Mouse (Mus musculus): ENCODE data around the gene Tm7sf3.

The Tm7sf3 gene

GRCm38 (mm10) chr6:146642276-146643183 lies at the start of gene Tm7sf3, which contains the start of gene Med21:
Gene Tm7sf3, minus strand, starts transcription at chr6:146642824.
Gene Med21, plus strand, starts transcription at chr6:146642547.
- DNase-seq (ENCODE audit: low read depth, low spot score), result peak; percentile 99

- peak; percentile 57 for DNase-seq (ENCODE audit: low read depth, low spot score)
Measured at GRCm38 (mm10) chr6:146688861-146689260, 46.2 kb upstream of the Tm7sf3 start.

- no peak for DNase-seq (ENCODE audit: low read depth, low spot score)
Measured at GRCm38 (mm10) chr6:146688010-146688409, 45.4 kb upstream of the Tm7sf3 start.

- peak; percentile 52 for DNase-seq (ENCODE audit: low read depth, low spot score)
Measured at GRCm38 (mm10) chr6:146686463-146687196, 44.0 kb upstream of the Tm7sf3 start.

- peak; percentile 63 for DNase-seq (ENCODE audit: low read depth, low spot score)
Measured at GRCm38 (mm10) chr6:146685781-146686308, 43.2 kb upstream of the Tm7sf3 start.

GRCm38 (mm10) chr6:146683881-146684280 lies 41.3 kb upstream of the Tm7sf3 start:
- no peak for DNase-seq (ENCODE audit: low read depth, low spot score)

- no peak for DNase-seq (ENCODE audit: low read depth, low spot score)
Measured at GRCm38 (mm10) chr6:146678136-146679070, 35.8 kb upstream of the Tm7sf3 start.

- no peak for DNase-seq (ENCODE audit: low read depth, low spot score)
Measured at GRCm38 (mm10) chr6:146676904-146677303, 34.3 kb upstream of the Tm7sf3 start.

GRCm38 (mm10) chr6:146674881-146675536 lies 32.4 kb upstream of the Tm7sf3 start:
- DNase-seq (ENCODE audit: low read depth, low spot score), result peak; percentile 70

GRCm38 (mm10) chr6:146674420-146674819 lies 31.8 kb upstream of the Tm7sf3 start:
- peak; percentile 37 for DNase-seq (ENCODE audit: low read depth, low spot score)

- DNase-seq (ENCODE audit: low read depth, low spot score), result no peak
Measured at GRCm38 (mm10) chr6:146673696-146674095, 31.1 kb upstream of the Tm7sf3 start.

GRCm38 (mm10) chr6:146672106-146672505 lies 29.5 kb upstream of the Tm7sf3 start:
- no peak for DNase-seq (ENCODE audit: low read depth, low spot score)

GRCm38 (mm10) chr6:146670956-146671855 lies 28.6 kb upstream of the Tm7sf3 start:
- DNase-seq (ENCODE audit: low read depth, low spot score), result no peak

- no peak for DNase-seq (ENCODE audit: low read depth, low spot score)
Measured at GRCm38 (mm10) chr6:146668606-146669005, 26.0 kb upstream of the Tm7sf3 start.

- DNase-seq (ENCODE audit: low read depth, low spot score), result no peak
Measured at GRCm38 (mm10) chr6:146666811-146667210, 24.2 kb upstream of the Tm7sf3 start.

GRCm38 (mm10) chr6:146665408-146665807 lies 22.8 kb upstream of the Tm7sf3 start:
- no peak for DNase-seq (ENCODE audit: low read depth, low spot score)

GRCm38 (mm10) chr6:146664917-146665316 lies 22.3 kb upstream of the Tm7sf3 start:
- DNase-seq (ENCODE audit: low read depth, low spot score), result no peak

- DNase-seq (ENCODE audit: low read depth, low spot score), result no peak
Measured at GRCm38 (mm10) chr6:146664116-146664515, 21.5 kb upstream of the Tm7sf3 start.

GRCm38 (mm10) chr6:146662679-146663078 lies 20.1 kb upstream of the Tm7sf3 start:
- peak; percentile 69 for DNase-seq (ENCODE audit: low read depth, low spot score)

- DNase-seq (ENCODE audit: low read depth, low spot score), result no peak
Measured at GRCm38 (mm10) chr6:146661655-146662054, 19.0 kb upstream of the Tm7sf3 start.

Measured in A20 (cell line).